In genomic region chr15:50172276-50172772, GRCm38 (mm10) we compare ENCODE assay signal across 28 mouse cellular contexts.
A peak's percentile ranks its signal among the peaks of the same experiment; 100 is the strongest.
DNase-seq lines count a peak whose midpoint lies in the region; ATAC-seq and TF ChIP-seq lines count a peak whose summit lies in the region.
"Had no signal": no experiment of that assay in that cellular context is flagged by ENCODE, and none has a peak within 500 bp of the region (broad histone marks: within the 10 kb centered on the region; RNA-seq: fewer than 3 reads in every experiment).

No protein-coding gene starts in this region.

- H3K4me2 ChIP-seq in myocyte (ENCODE audit: low read depth), result no peak overlapping the region
- no peak overlapping the region for H3K4me2 ChIP-seq in liver, embryonic 11.5 days
- H3K4me2 ChIP-seq: embryonic facial prominence, embryonic 12.5 days; forebrain, embryonic 13.5 days; heart, embryonic 11.5 days; hindbrain, embryonic 13.5 days; intestine, embryonic 15.5 days had no signal

- no peaks in the 10 kb centered on the region for H3K27me3 ChIP-seq in Patski
- no peaks in the 10 kb centered on the region for H3K27me3 ChIP-seq in myocyte (ENCODE audit: control insufficient read depth, insufficient read depth, insufficient read length)
- no peaks in the 10 kb centered on the region for H3K27me3 ChIP-seq in liver, embryonic 11.5 days (replicated peaks; ENCODE audit: control insufficient read depth, insufficient read depth, low read length)
- H3K27me3 ChIP-seq: CH12.LX; embryonic facial prominence, embryonic 12.5 days; forebrain, embryonic 13.5 days; hindbrain, embryonic 13.5 days; intestine, embryonic 15.5 days had no signal

- no peak overlapping the region for H3ac ChIP-seq in myocyte (ENCODE audit: control insufficient read depth, insufficient read length)

- DNase-seq in 3134 (ENCODE audit: extremely low read depth, insufficient read length, low spot score) (peak; percentile 22), 3T3-L1 (ENCODE audit: low read depth, low spot score) (peak; percentile 89), Patski (ENCODE audit: low read depth, low spot score) (peak; percentile 67)
- DNase-seq in liver, embryonic 11.5 days (ENCODE audit: low spot score), result no peak
- DNase-seq in heart, postnatal 25 days (ENCODE audit: low spot score), result no peak
- DNase-seq: adrenal gland, postnatal 10 days; adrenal gland, postnatal 36 days; B cell, adult 2 months; cerebellum, adult 18-20 months; cerebellum, adult 9-10 months; cerebellum, postnatal 14 days; gastrocnemius, adult 2 months; gastrocnemius, postnatal 14 days; heart, adult 11 months; heart, postnatal 36 days had no signal

- no peaks in the 10 kb centered on the region for H3K9me3 ChIP-seq in liver, embryonic 11.5 days (ENCODE audit: control insufficient read depth, low read length)
- H3K9me3 ChIP-seq: embryonic facial prominence, embryonic 12.5 days; forebrain, embryonic 10.5 days; forebrain, embryonic 13.5 days; G1E; hindbrain, embryonic 10.5 days; hindbrain, embryonic 13.5 days; intestine, embryonic 15.5 days had no signal

- POLR2A ChIA-PET in Patski (lab: Charles Lee), result no interaction called here

- no peak for TF ChIP-seq CTCF in Patski (IDR thresholded peaks at IDR 0.05)

- no peak overlapping the region for H3K4me3 ChIP-seq in myocyte
- no peak overlapping the region for H3K4me3 ChIP-seq in liver, embryonic 11.5 days (ENCODE audit: low read depth, low read length)
- H3K4me3 ChIP-seq: embryonic facial prominence, embryonic 12.5 days; erythroblast, embryonic 14.5 days; forebrain, embryonic 10.5 days; forebrain, embryonic 13.5 days; gastrocnemius, adult 2 months; hindbrain, embryonic 10.5 days; hindbrain, embryonic 13.5 days; intestine, embryonic 15.5 days had no signal

- no peak for TF ChIP-seq POLR2A in myocyte (IDR thresholded peaks at IDR 0.05; ENCODE audit: insufficient read length, low read depth)

- 60% methylated on average over 2 of the region's 2 CpGs for WGBS in liver, embryonic 11.5 days

- H3K9ac ChIP-seq in liver, embryonic 11.5 days (ENCODE audit: low read depth, low read length), result no peak overlapping the region
- H3K9ac ChIP-seq: embryonic facial prominence, embryonic 12.5 days; forebrain, embryonic 13.5 days; hindbrain, embryonic 13.5 days; intestine, embryonic 15.5 days had no signal

- in situ Hi-C loops in Patski (cut with MboI; ENCODE audit: low pct_unique_long_range_greater_than_20kb), result loop anchor here (10.0 kb wide), 1 partner anchor 1982 kb away; no protein-coding TSS in a partner anchor

- intact Hi-C loops in heart, postnatal 25 days (cut with DNase I), result no loop called here

- no peaks in the 10 kb centered on the region for H3K4me1 ChIP-seq in liver, embryonic 11.5 days (replicated peaks; ENCODE audit: control insufficient read depth, insufficient read depth, low read length)
- H3K4me1 ChIP-seq: embryonic facial prominence, embryonic 12.5 days; forebrain, embryonic 10.5 days; forebrain, embryonic 13.5 days; hindbrain, embryonic 10.5 days; hindbrain, embryonic 13.5 days; intestine, embryonic 15.5 days had no signal

- no peak overlapping the region for H3K27ac ChIP-seq in liver, embryonic 11.5 days (ENCODE audit: low read depth, low read length)
- H3K27ac ChIP-seq: embryonic facial prominence, embryonic 12.5 days; forebrain, embryonic 10.5 days; forebrain, embryonic 13.5 days; gastrocnemius, adult 2 months; hindbrain, embryonic 10.5 days; hindbrain, embryonic 13.5 days; intestine, embryonic 15.5 days had no signal

- no peaks in the 10 kb centered on the region for H3K79me2 ChIP-seq in myocyte (ENCODE audit: control insufficient read depth, insufficient read depth)

- CTCF ChIA-PET in Patski (lab: Charles Lee), result interaction anchor here (1.4 kb wide), 1 partner anchor 25 kb away, joined by 3 read pairs; no protein-coding TSS in a partner anchor

- no peaks in the 10 kb centered on the region for H3K36me3 ChIP-seq in myocyte (ENCODE audit: control insufficient read depth, insufficient read depth)
- H3K36me3 ChIP-seq in liver, embryonic 11.5 days (ENCODE audit: control insufficient read depth, insufficient read depth, low read length), result no peaks in the 10 kb centered on the region
- H3K36me3 ChIP-seq: embryonic facial prominence, embryonic 12.5 days; forebrain, embryonic 10.5 days; G1E; hindbrain, embryonic 10.5 days; hindbrain, embryonic 13.5 days; intestine, embryonic 15.5 days had no signal

- peak; percentile 97 for ATAC-seq in Patski
- no peak for ATAC-seq in liver, embryonic 11.5 days (replicated peaks; ENCODE audit: low FRiP score)
- ATAC-seq: forebrain, embryonic 13.5 days; forebrain, embryonic 16.5 days; hindbrain, embryonic 16.5 days; intestine, embryonic 15.5 days had no signal

TF ChIP-seq in myocyte, 11 proteins besides CTCF, POLR2A, EP300 and RAD21:
- TF ChIP-seq CEBPB (IDR thresholded peaks at IDR 0.05; ENCODE audit: insufficient read depth, poor library complexity, severe bottlenecking), result peak; percentile 21; the same call in 1 of the 2 replicates
- no peak for TF ChIP-seq TCF3 (IDR thresholded peaks at IDR 0.05; ENCODE audit: insufficient read length, low read depth)
TF ChIP-seq in myocyte: peak in this region for 1.

Comparison
In these comparisons a context has a peak if more than half of its experiments do, and no peak if none do; other contexts are left out.
1. DNase-seq: peak in 3134 (single experiment), 3T3-L1 (single experiment) and Patski (single experiment); none in liver, embryonic 11.5 days (single experiment) and heart, postnatal 25 days (single experiment).